Mouse (Mus musculus) Muller cell, postnatal 12 days (primary cell): ENCODE data around the gene Mknk2.

Experiments
- DNase-seq: peaks from one replicate; pipeline ENCODE4 v3.0.0-alpha.2; 2015; ENCODE audit errors: inconsistent ontology term

The Mknk2 gene

GRCm38 (mm10) chr10:80670531-80670930 is 7.4 kb downstream of the Mknk2 start:
- DNase-seq, result no peak

GRCm38 (mm10) chr10:80669737-80670485 is 8.0 kb downstream of the Mknk2 start:
- DNase-seq, result peak; percentile 56

GRCm38 (mm10) chr10:80669018-80669417 is 8.9 kb downstream of the Mknk2 start:
- DNase-seq, result no peak

GRCm38 (mm10) chr10:80668614-80669013 is 9.3 kb downstream of the Mknk2 start:
- DNase-seq, result no peak

- no peak for DNase-seq
Measured at GRCm38 (mm10) chr10:80666837-80667412, 11.0 kb downstream of the Mknk2 start.

- DNase-seq, result no peak
Measured at GRCm38 (mm10) chr10:80665981-80666733, 11.8 kb downstream of the Mknk2 start.

- no peak for DNase-seq
Measured at GRCm38 (mm10) chr10:80665459-80665858, 12.5 kb downstream of the Mknk2 start.

GRCm38 (mm10) chr10:80665016-80665380 is 12.9 kb downstream of the Mknk2 start:
- peak; percentile 78 for DNase-seq

- DNase-seq, result peak; percentile 87
Measured at GRCm38 (mm10) chr10:80664197-80665015, 13.5 kb downstream of the Mknk2 start.

GRCm38 (mm10) chr10:80663485-80664196 is 14.3 kb downstream of the Mknk2 start:
- DNase-seq, result no peak

GRCm38 (mm10) chr10:80661149-80661548 is 16.8 kb downstream of the Mknk2 start:
- no peak for DNase-seq

GRCm38 (mm10) chr10:80659213-80659612 is 18.7 kb downstream of the Mknk2 start:
- no peak for DNase-seq

- DNase-seq, result no peak
Measured at GRCm38 (mm10) chr10:80658841-80659202, 19.1 kb downstream of the Mknk2 start.

GRCm38 (mm10) chr10:80658194-80658840 is 19.6 kb downstream of the Mknk2 start:
- no peak for DNase-seq

- no peak for DNase-seq
Measured at GRCm38 (mm10) chr10:80656863-80657623, 20.9 kb downstream of the Mknk2 start, which contains the start of gene Btbd2. TSS of gene Btbd2 (minus strand) at chr10:80657071.

- DNase-seq, result peak; percentile 100
Measured at GRCm38 (mm10) chr10:80656130-80656862, 21.6 kb downstream of the Mknk2 start.

- DNase-seq, result no peak
Measured at GRCm38 (mm10) chr10:80655406-80656129, 22.3 kb downstream of the Mknk2 start.

- DNase-seq, result no peak
Measured at GRCm38 (mm10) chr10:80654866-80655265, 23.0 kb downstream of the Mknk2 start.
